Mouse (Mus musculus): ENCODE measurements at regions not wholly inside any gene's neighbourhood (a gene's known extent, or its start where the extent isn't known, plus 50 kb on each side); places are given as distances from the start of the nearest gene placed in this dataset.

- 84% methylated on average over 4 of the region's 4 CpGs for WGBS
- no peaks in the 10 kb centered on the region for H3K9me3 ChIP-seq (replicated peaks)
- H3K27me3 ChIP-seq (ENCODE audit: low read depth, poor library complexity, severe bottlenecking), result no peaks in the 10 kb centered on the region
- no peak overlapping the region for H3K27ac ChIP-seq
- H3K36me3 ChIP-seq, result no peaks in the 10 kb centered on the region
- DNase-seq (ENCODE audit: low spot score), result no peak
- no peak overlapping the region for H3K4me3 ChIP-seq
- H3K4me1 ChIP-seq, result no peaks in the 10 kb centered on the region
These were observed 82.1 kb upstream of the Ralgapa2 start for GRCm38 (mm10) chr2:146594212-146594611.

- Histone ChIP-seq H3K27me3 (ENCODE audit: low read depth, poor library complexity, severe bottlenecking) (no peaks in the 10 kb centered on the region), H3K36me3 (no peaks in the 10 kb centered on the region), H3K9me3 (replicated peaks) (no peaks in the 10 kb centered on the region), H3K27ac (no peak overlapping the region), H3K4me3 (no peak overlapping the region), H3K4me1 (no peaks in the 10 kb centered on the region)
- WGBS, result 90% methylated on average over 2 of the region's 2 CpGs
- DNase-seq (ENCODE audit: low spot score), result no peak
These were observed 83.5 kb upstream of the Ralgapa2 start for GRCm38 (mm10) chr2:146595673-146596072.

GRCm38 (mm10) chr2:146606170-146606569 lies 94.0 kb upstream of the Ralgapa2 start:
- H3K4me1 ChIP-seq, result no peaks in the 10 kb centered on the region
- H3K9me3 ChIP-seq (replicated peaks), result no peaks in the 10 kb centered on the region
- no peaks in the 10 kb centered on the region for H3K36me3 ChIP-seq
- no peak for DNase-seq (ENCODE audit: low spot score)
- H3K27me3 ChIP-seq (ENCODE audit: low read depth, poor library complexity, severe bottlenecking), result no peaks in the 10 kb centered on the region
- no peak overlapping the region for H3K4me3 ChIP-seq
- H3K27ac ChIP-seq, result no peak overlapping the region

- Histone ChIP-seq H3K36me3 (no peaks in the 10 kb centered on the region), H3K4me1 (peaks cover 10% of the 10 kb centered on the region), H3K4me3 (no peak overlapping the region), H3K9me3 (replicated peaks) (no peaks in the 10 kb centered on the region), H3K27me3 (ENCODE audit: low read depth, poor library complexity, severe bottlenecking) (no peaks in the 10 kb centered on the region), H3K27ac (no peak overlapping the region)
- DNase-seq (ENCODE audit: low spot score), result no peak
- 96% methylated on average over 2 of the region's 2 CpGs for WGBS
These were observed 98.8 kb upstream of the Ralgapa2 start for GRCm38 (mm10) chr2:146610896-146611295.

GRCm38 (mm10) chr2:146611886-146612521 lies 99.9 kb upstream of the Ralgapa2 start:
- Histone ChIP-seq H3K4me1 (peaks cover 10% of the 10 kb centered on the region), H3K9me3 (replicated peaks) (no peaks in the 10 kb centered on the region), H3K27me3 (ENCODE audit: low read depth, poor library complexity, severe bottlenecking) (no peaks in the 10 kb centered on the region), H3K36me3 (no peaks in the 10 kb centered on the region), H3K4me3 (no peak overlapping the region), H3K27ac (no peak overlapping the region)
- peak; percentile 85 for DNase-seq (ENCODE audit: low spot score)
- 45% methylated on average over 6 of the region's 6 CpGs for WGBS

- peak overlapping the region; percentile 44 for H3K4me3 ChIP-seq
- DNase-seq (ENCODE audit: low spot score), result peak; percentile 88
- H3K9me3 ChIP-seq (replicated peaks), result no peaks in the 10 kb centered on the region
- no peaks in the 10 kb centered on the region for H3K27me3 ChIP-seq (ENCODE audit: low read depth, poor library complexity, severe bottlenecking)
- 10% methylated on average over 20 of the region's 20 CpGs for WGBS
- H3K27ac ChIP-seq, result no peak overlapping the region
- no peaks in the 10 kb centered on the region for H3K36me3 ChIP-seq
- H3K4me1 ChIP-seq, result peaks cover 10% of the 10 kb centered on the region
These were observed 100.6 kb upstream of the Ralgapa2 start for GRCm38 (mm10) chr2:146612522-146613288.

GRCm38 (mm10) chr2:146621167-146621566 lies 109.0 kb upstream of the Ralgapa2 start:
- no peaks in the 10 kb centered on the region for H3K36me3 ChIP-seq
- DNase-seq (ENCODE audit: low spot score), result peak; percentile 75
- 17% methylated on average over 5 of the region's 5 CpGs for WGBS
- no peaks in the 10 kb centered on the region for H3K9me3 ChIP-seq (replicated peaks)
- 0 out of 2 replicates have a peak, but pooled peaks cover 8% of the 10 kb centered on the region for H3K27me3 ChIP-seq (ENCODE audit: low read depth, poor library complexity, severe bottlenecking)
- H3K27ac ChIP-seq, result no peak overlapping the region
- H3K4me1 ChIP-seq, result peaks cover 3% of the 10 kb centered on the region; the same call in 1 of the 2 replicates
- no peak overlapping the region for H3K4me3 ChIP-seq

- H3K4me1 ChIP-seq, result peaks cover 3% of the 10 kb centered on the region; the same call in 1 of the 2 replicates
- H3K27ac ChIP-seq, result no peak overlapping the region
- no peak overlapping the region for H3K4me3 ChIP-seq
- 0 out of 2 replicates have a peak, but pooled peaks cover 8% of the 10 kb centered on the region for H3K27me3 ChIP-seq (ENCODE audit: low read depth, poor library complexity, severe bottlenecking)
- 93% methylated on average over 1 of the region's 1 CpGs for WGBS
- no peak for DNase-seq (ENCODE audit: low spot score)
- no peaks in the 10 kb centered on the region for H3K9me3 ChIP-seq (replicated peaks)
- H3K36me3 ChIP-seq, result no peaks in the 10 kb centered on the region
These were observed 110.9 kb upstream of the Ralgapa2 start for GRCm38 (mm10) chr2:146623052-146623451.

- Histone ChIP-seq H3K27me3 (ENCODE audit: low read depth, poor library complexity, severe bottlenecking) (0 out of 2 replicates have a peak, but pooled peaks cover 8% of the 10 kb centered on the region), H3K4me3 (no peak overlapping the region), H3K27ac (no peak overlapping the region), H3K9me3 (replicated peaks) (no peaks in the 10 kb centered on the region), H3K36me3 (no peaks in the 10 kb centered on the region), H3K4me1 (peaks cover 3% of the 10 kb centered on the region; the same call in 1 of the 2 replicates)
- 67% methylated on average over 5 of the region's 5 CpGs for WGBS
- DNase-seq (ENCODE audit: low spot score), result no peak
These were observed 112.1 kb upstream of the Ralgapa2 start for GRCm38 (mm10) chr2:146624207-146624606.

GRCm38 (mm10) chr2:146625166-146625751 lies 113.1 kb upstream of the Ralgapa2 start:
- Histone ChIP-seq H3K36me3 (no peaks in the 10 kb centered on the region), H3K9me3 (replicated peaks) (no peaks in the 10 kb centered on the region), H3K27ac (no peak overlapping the region), H3K4me3 (no peak overlapping the region), H3K4me1 (peaks cover 3% of the 10 kb centered on the region; the same call in 1 of the 2 replicates), H3K27me3 (ENCODE audit: low read depth, poor library complexity, severe bottlenecking) (peaks cover 8% of the 10 kb centered on the region; the same call in 1 of the 2 replicates)
- no peak for DNase-seq (ENCODE audit: low spot score)
- 64% methylated on average over 5 of the region's 5 CpGs for WGBS

GRCm38 (mm10) chr2:146626531-146626930 lies 114.4 kb upstream of the Ralgapa2 start:
- Histone ChIP-seq H3K36me3 (no peaks in the 10 kb centered on the region), H3K27ac (no peak overlapping the region), H3K27me3 (ENCODE audit: low read depth, poor library complexity, severe bottlenecking) (peaks cover 8% of the 10 kb centered on the region; the same call in 1 of the 2 replicates), H3K4me1 (no peaks in the 10 kb centered on the region), H3K9me3 (replicated peaks) (no peaks in the 10 kb centered on the region), H3K4me3 (no peak overlapping the region)
- 48% methylated on average over 1 of the region's 1 CpGs for WGBS
- no peak for DNase-seq (ENCODE audit: low spot score)

- peaks cover 6% of the 10 kb centered on the region; the same call in 1 of the 2 replicates for H3K4me1 ChIP-seq
- WGBS, result 67% methylated on average over 3 of the region's 3 CpGs
- H3K4me3 ChIP-seq, result no peak overlapping the region
- H3K36me3 ChIP-seq, result no peaks in the 10 kb centered on the region
- peaks cover 6% of the 10 kb centered on the region; the same call in 1 of the 2 replicates for H3K27me3 ChIP-seq (ENCODE audit: low read depth, poor library complexity, severe bottlenecking)
- no peaks in the 10 kb centered on the region for H3K9me3 ChIP-seq (replicated peaks)
- no peak for DNase-seq (ENCODE audit: low spot score)
- H3K27ac ChIP-seq, result no peak overlapping the region
These were observed 118.0 kb upstream of the Ralgapa2 start for GRCm38 (mm10) chr2:146630179-146630578.

- Histone ChIP-seq H3K4me1 (peaks cover 6% of the 10 kb centered on the region; the same call in 1 of the 2 replicates), H3K36me3 (no peaks in the 10 kb centered on the region), H3K9me3 (replicated peaks) (no peaks in the 10 kb centered on the region), H3K27ac (no peak overlapping the region), H3K27me3 (ENCODE audit: low read depth, poor library complexity, severe bottlenecking) (peaks cover 6% of the 10 kb centered on the region; the same call in 1 of the 2 replicates), H3K4me3 (no peak overlapping the region)
- DNase-seq (ENCODE audit: low spot score), result no peak
- 80% methylated on average over 5 of the region's 5 CpGs for WGBS
These were observed 119.0 kb upstream of the Ralgapa2 start for GRCm38 (mm10) chr2:146631098-146631497.
